8 mouse cellular contexts compared by ENCODE assay signal in the genomic region with DNA sequence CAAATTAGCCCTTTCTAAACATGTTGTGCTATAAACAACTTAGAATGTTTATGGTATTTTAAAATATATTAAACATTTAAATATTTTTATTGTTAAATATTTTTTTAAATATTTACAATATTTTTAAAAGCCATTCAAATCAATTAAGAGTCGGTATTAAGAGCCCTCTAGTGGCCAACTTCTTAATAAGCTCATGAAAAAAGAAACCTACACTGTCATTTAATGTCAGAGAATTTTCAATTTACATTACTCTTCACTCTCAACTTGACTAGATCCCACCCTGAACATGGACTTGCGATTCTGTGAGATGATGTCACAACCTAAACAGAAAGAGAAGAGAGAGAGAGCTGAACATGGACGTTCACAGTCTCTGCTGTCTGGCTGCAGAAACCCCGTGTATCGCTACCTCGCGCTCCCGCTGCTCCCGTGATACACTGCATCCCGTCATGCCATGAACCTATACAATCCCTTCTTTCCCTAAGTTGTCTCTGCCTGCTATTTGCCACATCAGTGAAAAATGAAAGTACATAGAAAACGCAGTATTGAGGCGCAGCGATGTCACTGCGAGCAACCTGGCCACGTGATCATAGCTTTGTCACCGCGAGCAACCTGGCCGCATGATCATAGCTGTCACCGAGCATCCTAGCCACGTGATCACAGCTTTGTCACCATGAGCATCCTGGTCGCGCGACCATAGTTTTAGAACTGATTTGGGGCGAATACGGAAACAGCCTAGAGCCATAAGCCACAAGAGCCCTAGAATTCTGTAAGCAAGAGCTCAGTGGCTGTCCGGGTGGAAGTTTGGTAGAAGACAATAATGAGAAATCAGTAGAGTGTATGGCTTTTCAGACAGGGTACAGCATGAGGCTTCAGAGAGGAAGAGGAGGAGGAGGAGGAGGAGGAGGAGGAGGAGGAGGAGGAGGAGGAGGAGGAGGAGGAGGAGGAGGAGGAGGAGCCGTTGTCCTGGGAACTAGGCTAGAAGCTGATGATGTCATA. TPM values are rescaled to one million over a fixed set of nuclear protein-coding genes. Genes with fewer than 3 reads are reported as not detected.
DNase-seq lines count a peak whose midpoint lies in the region; ATAC-seq and TF ChIP-seq lines count a peak whose summit lies in the region.

No protein-coding gene starts in this region.

- no peaks in the 10 kb centered on the region for H3K36me3 ChIP-seq in heart, embryonic 12.5 days
- H3K36me3 ChIP-seq in lung, embryonic 15.5 days, result no peaks in the 10 kb centered on the region

- ATAC-seq in heart, embryonic 12.5 days (ENCODE audit: insufficient number of reproducible peaks, low FRiP score), result no peak; the same call in 1 of the 2 replicates
- peak; percentile 19; the same call in 1 of the 2 replicates for ATAC-seq in lung, embryonic 15.5 days (ENCODE audit: borderline replicate concordance, extremely low read depth, low FRiP score, low TSS enrichment)

- no peaks in the 10 kb centered on the region for H3K4me1 ChIP-seq in heart, embryonic 12.5 days (replicated peaks)
- H3K4me1 ChIP-seq in lung, embryonic 15.5 days, result no peaks in the 10 kb centered on the region

- peak; percentile 87 for TF ChIP-seq CTCF in layer of hippocampus, adult 2 months (conservative IDR thresholded peaks at IDR 0.05)

- peak overlapping the region; percentile 37; the same call in 1 of the 2 replicates for H3K9ac ChIP-seq in heart, embryonic 12.5 days
- H3K9ac ChIP-seq in lung, embryonic 15.5 days, result no peak overlapping the region

- peak overlapping the region; percentile 59 for H3K4me2 ChIP-seq in heart, embryonic 12.5 days
- H3K4me2 ChIP-seq in lung, embryonic 15.5 days, result peak overlapping the region; percentile 56

- peak overlapping the region; percentile 26 for H3K4me3 ChIP-seq in heart, embryonic 12.5 days
- H3K4me3 ChIP-seq in layer of hippocampus, adult 2 months, result peak overlapping the region; percentile 58
- H3K4me3 ChIP-seq in lung, embryonic 15.5 days, result peak overlapping the region; percentile 24

- WGBS in heart, embryonic 12.5 days, result 62% methylated on average over 27 of the region's 27 CpGs
- WGBS in lung, embryonic 15.5 days, result 57% methylated on average over 27 of the region's 27 CpGs

- no peaks in the 10 kb centered on the region for H3K9me3 ChIP-seq in heart, embryonic 12.5 days (replicated peaks)
- H3K9me3 ChIP-seq in lung, embryonic 15.5 days, result no peaks in the 10 kb centered on the region

- peak; percentile 16 to 19 for DNase-seq in spleen, postnatal 36 days (ENCODE audit: low spot score in 2 of 2)
- no peak for DNase-seq in spleen, postnatal 4 days (ENCODE audit: low spot score in 2 of 2)
- peak; percentile 50 to 52 for DNase-seq in cerebellum, postnatal 25 days
- peak; percentile 30 to 40 for DNase-seq in layer of hippocampus, adult 2 months (ENCODE audit: low spot score in 2 of 2)
- DNase-seq in retina, postnatal 1 day, result peak; percentile 56
- no peak for DNase-seq in adrenal gland, postnatal 25 days

- H3K27me3 ChIP-seq in heart, embryonic 12.5 days (replicated peaks), result 0 out of 2 replicates have a peak, but pooled peaks cover 7% of the 10 kb centered on the region
- H3K27me3 ChIP-seq in lung, embryonic 15.5 days, result no peaks in the 10 kb centered on the region

- H3K27ac ChIP-seq in heart, embryonic 12.5 days (ENCODE audit: poor library complexity, severe bottlenecking), result no peak overlapping the region
- H3K27ac ChIP-seq in layer of hippocampus, adult 2 months, result peak overlapping the region; percentile 79
- H3K27ac ChIP-seq in lung, embryonic 15.5 days, result no peak overlapping the region

RNA-seq across cellular contexts. Expression of gene Casc1, which starts 23.4 kb away (rescaled TPM):
- 0.22 and 0.35 TPM in 2 replicates for polyA plus RNA-seq in heart, embryonic 12.5 days (2016; fragmentation: Nextera tagmentation; extraction: Ambion mirVana)
- 1 to 10 TPM; 1.4 to 1.9 TPM for total RNA-seq in layer of hippocampus, adult 2 months (2021)
- 0.79 and 1.3 TPM in 2 replicates for polyA plus RNA-seq in lung, embryonic 15.5 days (2015; fragmentation: Nextera tagmentation; extraction: Ambion mirVana)
- 0.33 and 0.64 TPM in 2 replicates for total RNA-seq in adrenal gland, postnatal 25 days (2021)

RNA-seq across cellular contexts. Expression of gene Etfrf1, which starts 23.5 kb away (rescaled TPM):
- polyA plus RNA-seq in heart, embryonic 12.5 days (2016; fragmentation: Nextera tagmentation; extraction: Ambion mirVana), result 58.3 and 60.0 TPM in 2 replicates
- total RNA-seq in layer of hippocampus, adult 2 months (2021), result 10 to 100 TPM; 21.9 to 28.1 TPM
- 26.5 and 26.7 TPM in 2 replicates for polyA plus RNA-seq in lung, embryonic 15.5 days (2015; fragmentation: Nextera tagmentation; extraction: Ambion mirVana)
- total RNA-seq in adrenal gland, postnatal 25 days (2021), result 145 and 147 TPM in 2 replicates

Comparison
In these comparisons a context has a peak if more than half of its experiments do, and no peak if none do; other contexts are left out.
1. DNase-seq: peak in spleen, postnatal 36 days (2 of 2), cerebellum, postnatal 25 days (2 of 2), layer of hippocampus, adult 2 months (2 of 2) and retina, postnatal 1 day (single experiment); none in spleen, postnatal 4 days (0 of 2) and adrenal gland, postnatal 25 days (single experiment).
2. Peak in every context shown above with its lines, with median percentiles within 50 percentile points of each other: H3K4me3 ChIP-seq.